ENCODE assay signal across 16 mouse cellular contexts in genomic region chr9:94653827-94654226, GRCm38 (mm10).
"Had no signal": no experiment of that assay in that cellular context is flagged by ENCODE, and none has a peak within 500 bp of the region (broad histone marks: within the 10 kb centered on the region; RNA-seq: fewer than 3 reads in every experiment).

No protein-coding gene starts in this region.

- H3K9me3 ChIP-seq: neural tube, embryonic 13.5 days; neural tube, embryonic 15.5 days; stomach, embryonic 15.5 days had no signal

- DNase-seq: retina, postnatal 1 day; right cerebral cortex, adult 18-20 months; right cerebral cortex, postnatal 14 days; right cerebral cortex, postnatal 25 days; right cerebral cortex, postnatal 4 days; spleen, adult 18-20 months; thymus, adult 18-20 months; thymus, adult 2 months; thymus, postnatal 14 days; thymus, postnatal 25 days; thymus, postnatal 36 days; thymus, postnatal 4 days had no signal

- H3K4me1 ChIP-seq: neural tube, embryonic 13.5 days; neural tube, embryonic 15.5 days; stomach, embryonic 15.5 days had no signal

- H3K4me3 ChIP-seq: neural tube, embryonic 13.5 days; neural tube, embryonic 15.5 days; stomach, embryonic 15.5 days had no signal

- H3K9ac ChIP-seq: neural tube, embryonic 13.5 days; neural tube, embryonic 15.5 days; stomach, embryonic 15.5 days had no signal

- H3K36me3 ChIP-seq: neural tube, embryonic 13.5 days; neural tube, embryonic 15.5 days; stomach, embryonic 15.5 days had no signal

- H3K27ac ChIP-seq: neural tube, embryonic 13.5 days; neural tube, embryonic 15.5 days; stomach, embryonic 15.5 days; stomach, postnatal 0 days had no signal

- H3K27me3 ChIP-seq: neural tube, embryonic 13.5 days; neural tube, embryonic 15.5 days; stomach, embryonic 15.5 days had no signal

- H3K4me2 ChIP-seq: neural tube, embryonic 13.5 days; neural tube, embryonic 15.5 days; stomach, embryonic 15.5 days had no signal
